In genomic region chr15:98181132-98181711, GRCm38 (mm10) we compare ENCODE assay signal across 8 mouse cellular contexts. TPM values are rescaled to one million over a fixed set of nuclear protein-coding genes. Genes with fewer than 3 reads are reported as not detected.
DNase-seq lines count a peak whose midpoint lies in the region; ATAC-seq lines count a peak whose summit lies in the region.

No protein-coding gene starts in this region.

- peak overlapping the region; percentile 71 for H3K9ac ChIP-seq in hindbrain, embryonic 13.5 days

- H3K27ac ChIP-seq in hindbrain, embryonic 13.5 days = peak overlapping the region; percentile 85

- H3K4me1 ChIP-seq in hindbrain, embryonic 13.5 days (replicated peaks) = peaks cover 9% of the 10 kb centered on the region

- peak; percentile 93 for DNase-seq in NIH3T3 (ENCODE audit: low read depth)
- peak; percentile 97 for DNase-seq in cerebellum, postnatal 10 days
- DNase-seq in frontal cortex, postnatal 10 days (ENCODE audit: low spot score in 2 of 2) = peak; percentile 91 to 94
- DNase-seq in layer of hippocampus, postnatal 25 days (ENCODE audit: extremely low spot score in 1 of 2, low spot score in 1 of 2) = peak; percentile 75
- DNase-seq in lung, postnatal 25 days (ENCODE audit: low spot score) = peak; percentile 93
- DNase-seq in retina, embryonic 14.5 days (ENCODE audit: low spot score) = peak; percentile 91
- DNase-seq in thymus, postnatal 4 days = peak; percentile 85

- H3K4me3 ChIP-seq in hindbrain, embryonic 13.5 days = peak overlapping the region; percentile 53

- under 1% methylated on average over 30 of the region's 30 CpGs for WGBS in hindbrain, embryonic 13.5 days

- H3K9me3 ChIP-seq in hindbrain, embryonic 13.5 days = no peaks in the 10 kb centered on the region

- ATAC-seq in hindbrain, embryonic 13.5 days (ENCODE audit: low FRiP score) = peak; percentile 99

- H3K36me3 ChIP-seq in hindbrain, embryonic 13.5 days = no peaks in the 10 kb centered on the region

- H3K27me3 ChIP-seq in hindbrain, embryonic 13.5 days = 0 out of 2 replicates have a peak, but pooled peaks cover 3% of the 10 kb centered on the region

- peak overlapping the region; percentile 74 for H3K4me2 ChIP-seq in hindbrain, embryonic 13.5 days

RNA-seq across cellular contexts. Expression of gene Olfr288, which starts 14.1 kb away (rescaled TPM):
- not detected in 2 replicates for polyA plus RNA-seq in hindbrain, embryonic 13.5 days (2015; fragmentation: Nextera tagmentation; extraction: Ambion mirVana)
- not detected for total RNA-seq in layer of hippocampus, postnatal 25 days (2021)

RNA-seq across cellular contexts. Expression of gene Ccdc184, which starts 14.3 kb away (rescaled TPM):
- polyA plus RNA-seq in hindbrain, embryonic 13.5 days (2015; fragmentation: Nextera tagmentation; extraction: Ambion mirVana) = 55.6 and 59.6 TPM in 2 replicates
- total RNA-seq in layer of hippocampus, postnatal 25 days (2021) = 10 to 100 TPM; 10.9 to 12.4 TPM

RNA-seq across cellular contexts. Expression of gene Asb8, which starts 15.8 kb away (rescaled TPM):
- 52.9 and 59.4 TPM in 2 replicates for polyA plus RNA-seq in hindbrain, embryonic 13.5 days (2015; fragmentation: Nextera tagmentation; extraction: Ambion mirVana)
- 10 to 100 TPM; 48.7 to 53.0 TPM for total RNA-seq in layer of hippocampus, postnatal 25 days (2021)

RNA-seq across cellular contexts. Expression of gene Gm44579, which starts 39.6 kb away (rescaled TPM):
- not detected in 2 replicates for polyA plus RNA-seq in hindbrain, embryonic 13.5 days (2015; fragmentation: Nextera tagmentation; extraction: Ambion mirVana)
- under 1 TPM in 1 of 2 experiments, not detected in 1; 0.15 TPM for total RNA-seq in layer of hippocampus, postnatal 25 days (2021)

RNA-seq across cellular contexts. Expression of gene Olfr287, which starts 39.6 kb away (rescaled TPM):
- polyA plus RNA-seq in hindbrain, embryonic 13.5 days (2015; fragmentation: Nextera tagmentation; extraction: Ambion mirVana) = not detected in 2 replicates
- 1 to 10 TPM; 3.6 to 5.3 TPM for total RNA-seq in layer of hippocampus, postnatal 25 days (2021)

Comparison
In these comparisons a context has a peak if more than half of its experiments do, and no peak if none do; other contexts are left out.
1. Peak in every context shown above with its lines: DNase-seq, ATAC-seq, H3K4me3 ChIP-seq and H3K27ac ChIP-seq.